Mouse (Mus musculus) thymus, postnatal 25 days (tissue): ENCODE measurements around the gene Mob2.

Source experiments
- DNase-seq: peaks from one replicate; pipeline ENCODE4 v3.0.0; 2022

Gene Mob2

DNA sequence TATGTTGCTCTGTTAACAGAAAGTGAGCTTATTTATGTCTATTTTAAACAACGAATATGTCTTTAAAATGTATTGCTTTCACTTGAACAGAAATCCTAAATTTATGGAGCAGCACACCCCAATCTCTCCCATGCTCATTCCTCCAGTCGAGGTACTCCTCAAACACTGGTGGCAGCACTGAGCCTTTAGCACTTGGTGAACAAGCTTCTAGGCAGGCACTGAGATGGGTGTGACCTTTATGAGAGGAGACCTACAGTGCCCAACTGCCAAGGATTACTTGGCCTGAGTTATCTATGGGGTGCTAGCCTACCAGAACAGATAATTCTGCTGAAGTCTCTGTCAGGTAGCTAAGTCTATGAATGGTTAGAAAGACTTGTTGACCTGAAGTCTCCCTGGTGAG is 41.2 kb downstream of the Mob2 start:
- DNase-seq, result no peak

DNA sequence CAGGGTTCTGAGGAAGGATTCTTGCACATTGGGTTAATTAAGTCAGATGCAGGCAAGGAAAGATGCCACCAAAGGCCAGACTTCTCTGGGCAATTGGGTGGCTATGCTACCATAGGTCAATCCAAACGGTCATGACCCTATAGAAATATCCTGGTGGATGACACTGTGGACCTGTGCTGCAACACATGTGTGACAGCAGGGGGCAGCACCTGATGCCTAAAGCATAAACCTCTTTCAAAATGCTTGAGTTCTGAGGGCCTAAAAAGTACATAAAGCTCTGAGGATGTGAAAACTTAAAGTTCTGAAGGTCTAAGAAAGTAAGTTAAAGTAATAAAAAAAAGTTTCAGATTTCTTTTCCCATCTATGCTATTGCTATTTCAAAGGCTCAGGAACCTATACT is 44.3 kb downstream of the Mob2 start:
- DNase-seq, result peak; percentile 31

DNA sequence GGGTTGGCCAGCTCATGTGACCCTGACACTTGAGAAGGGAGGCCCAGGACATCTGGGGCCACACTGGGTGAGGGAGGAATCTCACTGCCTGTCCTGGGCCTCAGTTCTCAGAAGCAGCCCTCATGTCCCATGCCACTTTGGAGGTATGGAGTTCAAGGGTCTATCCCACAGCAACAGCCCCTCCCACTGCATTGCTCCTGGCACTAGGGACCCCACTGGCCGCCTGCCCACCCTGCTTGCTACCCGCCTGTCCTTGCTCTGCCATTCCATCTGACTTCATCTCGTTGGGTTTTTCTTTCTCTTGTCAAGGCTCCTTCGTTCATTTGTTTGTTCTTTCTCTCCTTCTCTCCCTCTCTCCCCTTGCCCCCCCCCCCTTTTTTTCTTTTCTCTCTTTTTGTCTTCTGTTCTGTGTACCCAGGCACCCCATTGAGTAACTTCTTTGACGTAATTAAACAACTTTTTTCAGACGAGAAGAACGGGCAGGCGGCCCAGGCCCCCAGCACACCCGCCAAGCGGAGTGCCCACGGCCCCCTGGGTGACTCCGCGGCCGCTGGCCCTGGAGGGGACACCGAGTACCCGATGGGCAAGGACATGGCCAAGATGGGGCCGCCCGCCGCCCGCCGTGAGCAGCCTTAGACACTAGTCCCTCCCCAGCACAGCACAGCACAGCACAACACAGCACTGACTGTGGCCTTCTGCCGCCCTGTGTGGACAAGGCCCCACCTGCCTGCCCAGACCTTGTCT is 59.1 kb downstream of the Mob2 start:
- no peak for DNase-seq

DNA sequence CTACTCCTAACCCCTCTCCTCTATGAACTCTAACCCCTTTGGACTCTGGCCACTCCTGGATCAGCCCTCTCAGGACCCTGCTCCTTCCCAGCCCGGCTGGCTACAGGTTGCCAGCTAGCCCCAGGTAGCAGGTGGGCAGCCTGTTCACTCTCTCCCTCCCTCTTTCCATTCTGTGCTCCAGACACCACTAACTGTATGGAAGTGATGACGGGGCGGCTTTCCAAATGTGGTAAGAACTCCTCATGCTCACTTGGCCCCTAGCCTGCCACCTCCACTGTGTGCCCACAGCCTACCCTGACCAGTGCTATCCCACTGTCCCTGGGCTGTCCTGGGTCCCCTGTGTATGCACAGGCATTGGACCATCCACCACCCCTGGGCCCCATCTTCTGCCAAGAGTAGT is 60.2 kb downstream of the Mob2 start:
- DNase-seq, result no peak

DNA sequence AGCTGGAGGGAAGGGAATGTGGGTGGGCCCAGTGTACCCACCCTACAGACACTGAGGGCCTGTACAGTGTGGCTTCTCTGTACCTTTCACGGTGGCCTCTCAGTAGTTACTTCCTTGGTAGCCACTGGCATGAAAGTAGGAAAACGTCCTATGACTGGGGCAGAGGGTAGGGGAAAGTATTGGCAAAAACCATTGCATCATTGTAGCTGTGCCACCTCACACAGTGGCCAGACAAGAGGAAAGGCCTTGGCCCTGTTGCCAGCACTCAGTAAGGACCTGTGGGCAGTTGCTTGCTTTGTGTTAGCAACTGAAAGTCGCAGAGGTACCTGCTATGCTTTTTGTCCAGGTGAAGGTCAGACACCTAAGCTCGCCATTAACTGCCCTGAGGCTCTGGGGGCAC is 66.7 kb downstream of the Mob2 start:
- DNase-seq, result no peak

DNA sequence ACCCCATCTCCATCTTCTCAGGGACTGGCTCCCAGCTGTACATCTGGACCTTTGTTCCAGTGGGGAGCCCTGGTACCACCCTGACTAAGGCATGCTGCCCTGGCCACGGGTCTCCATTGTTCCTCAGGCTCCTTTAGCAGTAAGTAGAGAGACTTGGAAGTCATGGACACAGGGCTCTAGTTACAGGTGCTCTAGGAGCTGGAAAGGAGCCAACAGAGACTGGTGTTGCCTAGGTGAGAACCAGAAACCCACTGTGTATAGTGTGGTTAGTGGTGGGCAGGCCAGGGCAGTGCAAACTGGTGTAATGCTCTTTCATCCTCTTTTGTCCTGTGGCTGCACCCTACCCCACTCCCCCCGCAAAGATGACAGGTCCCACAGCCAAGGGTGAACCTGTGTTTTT is 69.7 kb downstream of the Mob2 start:
- DNase-seq, result no peak

DNA sequence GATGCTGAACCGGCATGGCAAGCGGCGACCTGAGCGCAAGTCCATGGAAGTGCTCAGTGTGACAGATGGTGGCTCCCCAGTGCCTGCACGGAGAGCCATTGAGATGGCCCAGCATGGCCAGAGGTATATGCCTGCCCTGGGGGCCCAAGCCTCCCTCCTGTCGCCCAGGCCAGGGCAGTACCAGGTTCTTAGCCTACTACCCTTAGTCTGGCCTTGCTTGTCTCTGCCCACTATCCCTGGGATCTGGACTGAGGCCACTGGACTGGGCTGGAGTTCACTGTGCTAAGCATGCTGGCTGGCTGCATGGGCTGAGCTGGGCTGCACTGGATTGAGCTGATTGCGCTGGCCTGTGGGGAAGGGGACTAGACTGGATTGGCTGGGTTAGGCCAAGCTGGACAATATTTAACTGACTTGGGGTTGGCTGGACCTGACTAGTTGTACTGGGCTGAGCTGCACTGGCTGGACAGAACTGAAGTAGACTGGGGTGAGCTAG is 72.5 kb downstream of the Mob2 start:
- no peak for DNase-seq

DNA sequence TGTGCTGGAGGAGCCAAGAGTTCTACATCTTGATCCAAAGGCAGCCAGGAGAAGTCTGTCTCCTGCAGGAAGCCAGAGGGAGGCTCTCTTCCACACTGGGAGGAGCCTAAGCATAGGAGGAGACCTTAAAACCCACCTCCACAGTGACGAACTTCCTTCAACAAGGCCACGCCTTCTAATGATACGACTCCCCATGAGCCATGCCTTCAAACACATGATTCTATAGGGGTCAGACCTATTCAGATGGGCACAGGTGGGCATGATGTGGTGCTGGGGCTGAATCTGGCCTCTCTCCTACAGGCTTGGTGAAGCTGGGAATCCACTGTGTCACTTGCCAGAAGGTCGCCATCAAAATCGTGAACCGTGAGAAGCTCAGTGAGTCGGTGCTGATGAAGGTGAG is 79.6 kb downstream of the Mob2 start:
- no peak for DNase-seq

DNA sequence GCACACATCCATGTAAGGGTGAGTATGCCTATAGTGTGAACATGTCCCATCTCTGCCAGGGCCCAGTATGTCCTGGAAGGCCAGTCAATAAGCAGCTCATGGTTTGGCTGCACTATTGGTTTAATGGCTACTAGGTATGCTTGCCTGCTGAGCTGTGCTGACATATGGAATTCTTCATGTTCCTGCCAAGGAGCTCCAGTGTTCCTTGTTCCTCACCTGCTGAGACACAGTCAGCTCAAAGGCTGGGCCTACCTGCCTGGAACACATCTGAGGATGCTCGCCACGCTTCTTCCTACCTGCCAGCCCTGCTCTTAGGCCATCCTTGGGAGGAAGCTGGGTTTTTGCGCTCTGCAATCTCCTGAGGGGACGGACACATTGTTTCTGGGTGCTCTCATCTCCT is 81.6 kb downstream of the Mob2 start:
- DNase-seq, result no peak

DNA sequence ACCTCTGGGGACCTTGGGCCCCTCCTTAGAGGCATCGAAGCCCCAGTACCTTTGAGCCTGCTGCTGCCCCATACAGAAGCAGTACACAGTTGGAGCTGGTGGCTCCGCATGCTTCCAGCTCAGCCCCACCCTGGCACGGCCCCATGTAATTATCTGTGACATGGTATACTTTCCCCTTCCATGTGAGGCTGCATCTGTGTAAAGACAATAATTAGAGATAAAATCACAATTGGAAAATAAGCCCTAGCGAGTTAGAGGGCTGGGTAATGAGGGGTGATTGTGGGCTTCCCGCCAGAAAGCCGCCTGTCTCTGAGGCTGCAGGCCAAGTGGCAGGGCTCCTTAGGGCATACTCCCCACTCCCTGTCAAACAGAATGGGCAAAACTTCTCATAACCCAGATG is 82.9 kb downstream of the Mob2 start:
- no peak for DNase-seq

DNA sequence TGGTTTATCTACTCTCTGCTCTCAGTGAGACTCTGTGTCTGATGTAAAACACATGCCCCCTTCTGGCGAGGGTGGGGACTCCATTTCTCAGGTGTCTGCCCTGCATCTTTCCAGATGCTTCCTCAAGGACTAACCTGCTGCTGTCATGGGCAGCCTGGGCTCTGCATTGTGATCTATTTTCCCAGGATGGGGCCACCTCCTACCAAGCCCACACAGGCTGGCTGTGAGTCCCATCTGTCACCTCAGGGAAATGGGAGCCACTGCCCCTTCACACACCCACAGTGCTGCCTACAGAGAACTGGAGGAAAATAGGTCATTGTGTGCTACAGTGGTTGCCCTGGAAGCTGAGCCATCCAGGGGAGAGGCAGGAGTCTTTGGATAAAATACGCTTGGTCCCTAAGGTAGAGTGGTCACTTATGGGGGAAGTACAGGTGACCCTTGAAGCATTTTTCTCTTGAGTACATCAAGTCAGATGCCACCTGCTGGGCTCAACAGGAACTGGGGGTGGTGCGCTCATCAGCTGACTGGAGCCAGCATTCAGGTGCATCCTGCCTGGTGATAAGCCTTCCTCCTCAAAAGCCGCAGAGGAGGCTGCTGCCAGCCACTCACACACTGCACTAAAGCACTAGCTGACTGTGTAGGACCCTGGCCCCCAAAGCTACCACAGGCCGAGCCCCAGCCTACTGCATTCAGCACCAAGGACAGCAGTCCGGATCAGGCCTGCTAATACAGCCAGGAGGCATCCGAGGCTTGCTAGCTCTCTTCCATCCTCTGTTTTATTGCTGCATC is 87.8 kb downstream of the Mob2 start:
- peak; percentile 48 for DNase-seq

DNA sequence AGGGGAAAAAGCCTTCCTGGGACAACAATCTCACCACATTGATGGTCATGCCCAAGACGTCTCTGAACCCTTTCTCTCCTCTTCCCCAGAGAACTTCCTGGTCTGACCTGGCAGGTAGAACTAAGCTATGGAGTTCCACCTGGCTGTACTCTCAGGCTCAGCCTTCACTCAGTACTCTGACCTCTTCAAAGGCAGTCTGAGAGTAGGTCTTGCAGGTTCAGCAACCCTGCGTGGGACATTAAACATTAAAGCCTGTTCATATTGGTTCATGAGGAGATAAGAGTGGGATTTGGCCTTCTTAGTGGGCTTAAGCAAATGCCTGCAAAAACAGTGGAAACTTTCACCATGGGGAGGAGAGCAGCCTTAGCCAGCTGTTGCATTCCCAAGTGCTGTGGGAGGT is 94.6 kb downstream of the Mob2 start:
- no peak for DNase-seq

DNA sequence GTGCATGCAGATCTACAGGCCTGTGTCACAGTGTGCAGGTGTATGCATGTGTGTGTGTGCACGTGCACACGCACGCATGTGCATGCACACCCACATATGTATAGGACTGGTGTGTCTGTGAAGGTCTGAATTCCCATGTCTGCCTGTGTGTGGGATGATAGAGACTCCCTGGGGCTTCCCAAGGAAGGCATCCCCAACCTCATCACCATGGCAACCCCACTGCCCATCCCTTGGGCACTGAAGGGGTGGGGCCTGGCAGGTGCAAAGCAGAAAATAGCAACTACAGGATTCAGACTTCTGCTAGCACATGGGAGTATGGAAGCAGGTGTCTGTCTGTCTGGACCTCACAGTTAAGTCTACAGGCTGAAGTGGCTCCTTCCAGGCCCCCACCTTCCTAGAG is 98.3 kb downstream of the Mob2 start:
- DNase-seq, result no peak

DNA sequence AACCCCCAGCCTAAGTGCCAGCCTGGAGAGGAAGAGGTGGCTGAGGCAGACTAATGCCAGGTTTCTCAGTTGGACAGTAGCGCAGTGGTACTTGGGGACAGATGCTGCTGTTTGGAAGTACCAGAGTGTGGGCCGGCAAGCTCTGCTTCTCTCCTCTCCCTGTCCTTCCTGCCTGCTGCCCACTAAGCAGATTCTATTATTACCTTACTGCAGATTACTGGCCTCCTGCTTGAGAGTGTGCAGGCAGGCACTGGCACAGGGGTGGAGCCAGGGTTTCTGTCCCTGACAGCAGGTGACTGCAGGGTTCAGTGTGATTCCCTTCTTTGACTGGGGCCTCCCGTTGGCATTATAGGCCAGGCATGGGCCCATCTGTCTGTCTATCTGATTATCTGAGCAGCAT is 99.4 kb downstream of the Mob2 start:
- DNase-seq, result no peak

DNA sequence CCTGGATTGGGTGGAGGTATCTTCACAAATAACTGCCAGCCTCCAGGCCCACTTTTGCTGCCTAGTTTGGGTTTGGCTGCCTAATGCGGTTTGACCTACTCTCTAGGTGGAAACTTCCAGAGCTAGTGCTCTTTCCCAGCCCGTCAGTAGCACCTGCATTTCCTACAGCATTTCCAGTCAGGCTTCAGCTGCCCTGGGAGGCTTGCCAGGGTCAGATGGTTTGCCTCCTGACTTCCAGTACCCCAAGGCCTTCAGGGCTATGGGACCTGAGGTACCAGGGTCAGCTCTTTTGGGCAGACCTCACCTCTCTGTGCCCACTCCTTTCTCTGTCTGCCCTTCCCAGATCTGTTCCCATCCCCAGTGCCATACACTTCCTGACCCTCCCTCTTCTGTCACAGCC is 99.9 kb downstream of the Mob2 start:
- no peak for DNase-seq

DNA sequence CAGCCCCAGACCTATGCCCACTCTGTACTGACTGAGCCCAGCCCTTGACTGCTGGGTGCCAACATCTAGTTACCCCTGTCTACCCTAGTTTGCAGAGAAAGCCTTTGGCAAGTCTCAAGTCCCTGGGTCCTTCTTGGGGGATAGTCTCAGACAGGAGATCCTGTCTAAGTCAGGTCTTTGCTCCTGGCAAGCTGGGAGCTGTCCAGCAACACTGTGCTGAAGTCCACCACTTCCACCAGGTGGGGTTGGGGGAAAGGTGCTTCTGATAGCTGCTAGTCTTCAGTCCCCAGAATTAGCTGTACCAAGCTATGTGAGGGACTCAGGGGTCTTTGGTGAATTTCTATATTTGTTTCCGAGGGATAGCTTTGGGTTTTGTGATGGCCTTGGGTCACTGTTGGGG is 101.7 kb downstream of the Mob2 start:
- no peak for DNase-seq
